Mouse (Mus musculus) gastrocnemius, postnatal 14 days (tissue): ENCODE measurements at regions not wholly inside any gene's neighbourhood (a gene's known extent, or its start where the extent isn't known, plus 50 kb on each side); places are given as distances from the start of the nearest gene placed in this dataset.

Experiments used
- DNase-seq: peaks from one replicate; pipeline ENCODE4 v3.0.0; 2021; ENCODE audit warnings: mixed read lengths
- intact Hi-C: fragments of 180-260 bp; cut with DNase I; formaldehyde crosslinking; loops from one replicate; pipeline ENCODE4 v1.15.1; 2025; ENCODE audit warnings: low total_unique reads

- intact Hi-C loops, result no loop called here
- DNase-seq, result peak; percentile 3
These were observed 334.5 kb upstream of the Klf12 start for GRCm38 (mm10) chr14:100618793-100619655.

DNA sequence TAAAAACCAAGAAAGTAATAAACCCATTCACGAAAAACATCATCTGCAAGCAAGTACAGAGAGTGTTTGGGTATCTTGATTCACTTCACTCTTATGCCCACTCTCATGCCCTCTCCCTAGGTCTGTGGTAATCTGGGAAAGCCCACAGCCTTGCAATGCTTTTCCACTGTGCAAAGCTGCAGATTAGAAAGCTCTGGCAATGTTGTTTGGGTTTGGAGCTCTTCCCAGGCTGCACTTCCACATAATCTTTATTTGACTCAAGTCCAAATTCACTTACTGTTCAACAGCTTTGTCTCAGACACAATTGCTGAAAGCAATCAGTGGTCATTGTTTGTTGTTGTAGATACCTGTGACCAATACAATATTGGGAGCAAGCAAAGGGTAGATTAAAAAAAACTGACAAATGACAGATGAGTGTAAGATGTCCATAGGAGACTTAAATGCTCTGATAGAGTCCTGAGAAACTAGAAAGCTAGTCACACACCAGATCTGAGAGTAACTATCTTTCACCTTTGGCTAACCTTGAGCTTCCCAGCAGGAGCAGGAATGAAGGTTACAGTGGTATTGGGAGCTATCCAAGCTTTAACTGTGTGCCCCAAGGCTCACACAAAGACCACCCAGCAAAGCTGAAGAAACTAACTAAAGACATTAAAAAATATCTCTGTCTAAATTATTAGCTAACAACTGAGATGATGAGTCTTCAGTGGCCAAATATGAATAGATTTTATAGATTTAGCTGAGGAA, 325.7 kb upstream of the Klf12 start:
- intact Hi-C loops, result no loop called here
- peak; percentile 9 for DNase-seq

DNA sequence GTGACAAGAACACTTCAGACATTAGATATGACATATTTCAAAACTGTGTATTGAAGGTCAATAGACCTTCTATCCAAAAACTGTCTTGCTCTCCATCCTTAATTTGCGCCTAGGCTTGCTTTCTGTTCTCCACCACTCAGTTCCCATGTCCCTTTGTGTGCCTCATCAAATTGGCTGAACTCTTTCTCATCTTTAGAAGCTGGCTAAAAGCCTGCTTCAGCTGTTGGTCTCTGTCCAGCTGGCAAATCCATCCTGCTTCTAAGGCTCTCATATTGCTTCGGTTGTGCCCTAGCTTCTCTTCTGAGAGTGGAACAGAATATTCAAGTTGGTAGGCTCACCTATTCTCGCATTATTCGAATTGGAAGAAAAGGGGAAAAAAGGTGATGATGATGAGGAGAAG, 322.6 kb upstream of the Klf12 start:
- intact Hi-C loops, result no loop called here

GRCm38 (mm10) chr14:100600886-100601451, 316.5 kb upstream of the Klf12 start:
- DNase-seq, result no peak
- intact Hi-C loops, result no loop called here

More for the DNA sequence above, 322.6 kb upstream of the Klf12 start:
- DNase-seq, result peak; percentile 43

DNA sequence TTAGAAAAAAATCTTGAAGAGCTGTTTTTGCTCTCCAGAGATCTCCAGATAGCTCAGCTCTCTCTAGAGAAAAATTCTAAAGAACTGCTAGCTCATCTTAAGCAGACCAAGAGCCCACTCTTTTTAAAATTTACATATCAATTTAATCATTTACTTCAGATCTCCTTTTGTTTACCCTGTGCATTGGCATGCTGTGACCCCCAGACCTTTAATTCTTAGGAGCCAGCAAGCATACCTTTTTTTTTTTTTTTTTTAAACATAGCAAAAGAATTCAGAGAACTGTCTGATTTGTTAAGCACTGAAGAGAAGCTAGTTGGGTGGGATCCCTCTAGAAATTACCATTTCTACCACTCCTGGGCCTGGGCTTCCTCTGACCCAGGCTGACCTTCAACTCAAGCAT, 285.5 kb upstream of the Klf12 start:
- no peak for DNase-seq
- intact Hi-C loops, result no loop called here

GRCm38 (mm10) chr14:100561884-100562283, 277.4 kb upstream of the Klf12 start:
- no peak for DNase-seq
- intact Hi-C loops, result no loop called here

DNA sequence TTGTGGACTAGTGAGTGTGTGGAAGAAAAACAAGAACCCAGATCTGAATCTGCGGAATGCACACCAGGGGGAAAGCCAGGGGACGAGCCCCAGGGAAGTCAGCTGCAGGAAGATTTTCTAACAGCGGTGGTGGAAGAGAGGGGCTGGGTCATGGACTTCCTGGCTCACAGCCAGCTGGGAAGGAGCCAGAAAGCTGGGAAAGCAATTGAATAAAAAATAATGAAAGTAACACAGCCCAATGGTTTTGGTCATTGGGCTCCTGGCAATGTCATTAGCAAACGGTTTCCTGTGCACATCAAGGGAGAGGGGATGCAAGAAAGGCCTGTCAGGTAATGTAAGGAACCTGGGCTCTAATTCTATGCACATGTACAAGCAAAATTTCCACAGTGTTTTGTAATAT, 273.9 kb upstream of the Klf12 start:
- intact Hi-C loops, result no loop called here
- peak; percentile 86 for DNase-seq

- intact Hi-C loops, result no loop called here
- no peak for DNase-seq
These were observed 268.0 kb upstream of the Klf12 start for GRCm38 (mm10) chr14:100552466-100552865.

- DNase-seq, result no peak
- intact Hi-C loops, result no loop called here
These were observed 265.8 kb upstream of the Klf12 start for GRCm38 (mm10) chr14:100550266-100550665.

DNA sequence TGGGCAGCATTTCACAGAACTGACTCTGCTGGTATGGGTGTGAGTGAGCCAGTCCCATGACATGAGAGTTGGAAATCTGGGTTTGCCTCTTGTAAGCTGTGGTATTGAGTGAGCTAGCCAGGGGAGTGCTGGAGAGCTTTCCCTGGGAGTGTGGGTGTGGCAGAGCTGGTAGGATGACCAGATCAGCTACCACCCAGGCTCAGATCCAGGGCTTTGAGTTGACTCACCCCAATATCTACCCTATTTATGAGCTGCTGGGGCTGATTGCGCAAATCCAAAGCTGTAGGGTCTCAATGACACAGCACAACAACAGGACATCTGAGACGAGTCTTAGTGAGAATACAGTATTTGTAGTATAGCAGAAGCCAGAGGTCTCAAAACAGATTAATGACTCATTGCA, 245.7 kb upstream of the Klf12 start:
- no peak for DNase-seq

GRCm38 (mm10) chr14:100529758-100530157, 245.3 kb upstream of the Klf12 start:
- no peak for DNase-seq
- intact Hi-C loops, result no loop called here

More for the DNA sequence above, 245.7 kb upstream of the Klf12 start:
- intact Hi-C loops, result no loop called here

DNA sequence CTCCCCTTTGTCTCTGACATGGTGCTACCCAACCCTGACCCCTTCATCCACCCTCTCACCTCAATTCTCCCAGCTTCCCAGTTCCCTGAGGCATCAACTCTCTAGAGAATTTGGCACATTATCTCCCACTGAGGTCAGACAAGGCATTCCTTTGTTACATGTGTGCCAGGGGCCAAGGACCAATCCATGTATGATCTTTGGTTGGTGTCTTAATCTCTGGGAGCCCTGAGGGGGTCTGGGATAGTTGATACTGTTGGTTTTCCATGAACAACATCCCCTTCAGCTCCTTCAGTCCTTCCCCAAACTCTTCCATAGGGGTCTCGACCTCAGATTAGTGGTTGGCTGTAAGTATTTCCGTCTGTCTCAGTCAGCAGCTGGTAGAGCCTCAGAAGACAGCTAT, 224.9 kb upstream of the Klf12 start:
- no peak for DNase-seq
- intact Hi-C loops, result no loop called here

GRCm38 (mm10) chr14:100508087-100508486, 223.6 kb upstream of the Klf12 start:
- DNase-seq, result no peak
- intact Hi-C loops, result no loop called here

DNA sequence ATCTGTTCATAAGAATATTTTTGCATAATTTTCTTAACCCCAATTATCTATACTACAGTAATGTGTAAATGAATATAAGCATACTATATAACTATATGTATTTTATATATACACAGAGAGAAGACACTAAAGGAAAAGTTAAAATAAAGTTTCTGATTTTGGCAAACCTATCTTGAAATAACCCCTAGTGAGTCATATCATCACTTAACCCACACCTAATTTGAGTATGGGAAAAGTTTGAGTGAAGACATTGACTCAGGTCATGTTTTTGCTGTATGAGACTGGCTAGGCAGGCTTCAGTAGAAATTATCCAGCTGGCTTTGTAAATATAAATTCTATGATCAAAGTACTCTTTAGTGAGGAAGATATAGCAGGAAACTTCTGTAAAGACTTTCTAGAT, 223.1 kb upstream of the Klf12 start:
- intact Hi-C loops, result no loop called here
- DNase-seq, result no peak

- no peak for DNase-seq
- intact Hi-C loops, result no loop called here
These were observed 204.4 kb upstream of the Klf12 start for GRCm38 (mm10) chr14:100488837-100489236.

- intact Hi-C loops, result no loop called here
- no peak for DNase-seq
These were observed 201.0 kb upstream of the Klf12 start for GRCm38 (mm10) chr14:100485489-100485888.

DNA sequence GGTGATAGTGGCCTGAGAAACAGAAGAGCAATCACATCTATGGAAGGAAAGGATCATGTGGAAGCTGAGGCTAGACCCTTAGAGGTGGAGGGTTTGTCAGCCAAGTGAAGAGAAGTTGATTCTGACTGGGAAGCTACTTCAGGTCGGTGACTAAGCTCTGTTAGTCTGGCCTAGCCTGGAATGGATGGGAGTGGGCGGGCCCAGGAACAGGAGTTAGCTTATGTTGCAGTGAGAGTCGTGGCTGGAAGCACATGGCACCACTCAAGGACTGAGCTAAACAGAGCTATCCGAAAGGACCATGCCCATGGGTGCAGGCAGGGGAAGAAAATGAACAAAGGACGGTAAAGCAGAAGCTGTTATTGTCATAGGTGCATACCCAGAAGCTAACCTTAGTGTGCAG, 199.6 kb upstream of the Klf12 start:
- intact Hi-C loops, result no loop called here
- no peak for DNase-seq

DNA sequence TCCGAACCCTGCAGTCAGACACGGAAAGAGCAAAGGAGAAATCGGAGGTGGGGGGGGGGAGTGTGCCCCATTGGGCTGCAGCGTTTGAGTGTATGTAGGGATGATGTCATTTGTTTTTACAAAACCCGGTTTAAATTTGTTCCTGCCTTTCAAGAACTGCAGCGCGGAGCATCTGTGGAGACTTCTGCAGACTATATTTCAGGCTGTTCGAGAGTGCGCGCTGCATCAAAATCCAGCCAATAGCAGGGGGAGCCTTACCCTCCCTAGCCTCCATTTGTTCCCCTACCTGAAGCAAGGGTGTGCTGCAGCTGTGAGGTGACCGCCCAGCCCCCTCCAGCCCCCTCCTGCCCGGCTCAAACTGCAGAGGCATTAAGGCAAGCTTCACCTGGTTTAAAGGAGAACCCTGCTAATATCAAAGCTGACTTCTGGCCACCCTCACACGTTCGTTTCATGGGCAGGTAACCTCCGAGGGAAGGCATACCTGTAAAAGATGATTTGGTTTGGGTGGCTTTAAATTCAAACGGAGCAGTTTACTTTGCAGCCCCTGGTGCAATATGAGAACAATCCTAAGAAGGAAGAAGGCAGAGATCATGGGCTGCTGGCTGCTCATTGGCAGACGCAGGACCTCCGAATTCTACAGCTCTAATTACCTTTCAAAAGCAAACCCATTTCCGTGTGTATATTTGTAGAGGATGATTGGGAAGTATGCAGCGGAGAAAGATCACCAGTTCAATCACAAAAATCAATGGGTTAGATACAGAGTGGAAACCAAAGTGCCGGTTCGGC, 193.3 kb upstream of the Klf12 start:
- intact Hi-C loops, result no loop called here
- no peak for DNase-seq

- no peak for DNase-seq
- intact Hi-C loops, result no loop called here
These were observed 183.8 kb upstream of the Klf12 start for GRCm38 (mm10) chr14:100468311-100468710.

DNA sequence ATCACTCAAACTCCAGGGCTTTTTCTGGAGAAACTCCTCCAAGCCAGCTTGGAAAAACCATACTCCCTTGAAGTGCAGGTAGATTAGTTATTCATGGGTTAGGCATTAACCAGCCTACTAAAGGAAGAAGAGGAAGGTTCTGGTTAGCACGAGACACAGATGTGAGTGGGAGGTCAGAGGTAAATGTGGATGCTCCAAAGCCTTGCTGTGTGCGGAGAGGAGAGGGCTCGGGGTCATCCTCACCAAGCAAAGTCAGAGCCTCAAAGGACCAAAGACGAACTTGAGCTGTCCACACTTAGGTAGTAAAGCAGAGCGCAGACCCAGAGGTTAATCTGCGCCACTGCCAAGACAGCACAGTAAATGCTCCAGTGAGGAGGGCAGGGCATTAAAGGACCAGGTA, 177.8 kb upstream of the Klf12 start:
- intact Hi-C loops, result no loop called here
- no peak for DNase-seq
